Comparison of ENCODE assay signal across 20 mouse cellular contexts in genomic region chr17:62292703-62293102, GRCm38 (mm10).
"Had no signal": no experiment of that assay in that cellular context is flagged by ENCODE, and none has a peak within 500 bp of the region (broad histone marks: within the 10 kb centered on the region; RNA-seq: fewer than 3 reads in every experiment).

No protein-coding gene starts in this region.

- H3K36me3 ChIP-seq: lung, embryonic 15.5 days; midbrain, embryonic 10.5 days; midbrain, embryonic 12.5 days; neural tube, embryonic 13.5 days; neural tube, embryonic 15.5 days; stomach, embryonic 15.5 days had no signal

- H3K4me1 ChIP-seq: lung, embryonic 15.5 days; midbrain, embryonic 10.5 days; midbrain, embryonic 12.5 days; neural tube, embryonic 13.5 days; neural tube, embryonic 15.5 days; stomach, embryonic 15.5 days had no signal

- H3K27ac ChIP-seq: lung, embryonic 15.5 days; macrophage; midbrain, embryonic 10.5 days; midbrain, embryonic 12.5 days; neural tube, embryonic 13.5 days; neural tube, embryonic 15.5 days; stomach, embryonic 15.5 days; stomach, postnatal 0 days had no signal

- H3K9me3 ChIP-seq: lung, embryonic 15.5 days; midbrain, embryonic 10.5 days; midbrain, embryonic 12.5 days; neural tube, embryonic 13.5 days; neural tube, embryonic 15.5 days; stomach, embryonic 15.5 days had no signal

- ATAC-seq: liver, postnatal 0 days; lung, postnatal 0 days; midbrain, embryonic 16.5 days had no signal

- H3K4me3 ChIP-seq: lung, embryonic 15.5 days; midbrain, embryonic 10.5 days; midbrain, embryonic 12.5 days; myocyte; neural tube, embryonic 13.5 days; neural tube, embryonic 15.5 days; stomach, embryonic 15.5 days had no signal

- H3K27me3 ChIP-seq: lung, embryonic 15.5 days; midbrain, embryonic 12.5 days; neural tube, embryonic 13.5 days; neural tube, embryonic 15.5 days; stomach, embryonic 15.5 days had no signal

- H3K9ac ChIP-seq: liver, postnatal 0 days; lung, embryonic 15.5 days; midbrain, embryonic 12.5 days; neural tube, embryonic 13.5 days; neural tube, embryonic 15.5 days; stomach, embryonic 15.5 days had no signal

- DNase-seq: liver, postnatal 0 days; lung, adult 2 months; lung, postnatal 14 days; lung, postnatal 36 days; midbrain, embryonic 14.5 days; right cerebral cortex, postnatal 14 days; thymus, adult 2 months; thymus, postnatal 25 days; thymus, postnatal 4 days had no signal
